Mouse (Mus musculus) left cerebral cortex, adult 9 months (tissue): Measurements from ENCODE around the gene 4930442H23Rik.
"Not testable (repeated sequence)": the region's sequence is repeated elsewhere in the genome, so short reads cannot be mapped to it uniquely, and the experiment has no call there.

Experiments used
- DNase-seq, 2 experiments: peaks; one replicate each; pipeline ENCODE4 v3.0.0; 2022; ENCODE audit warnings: low spot score in 2 of 2

The 4930442H23Rik gene

GRCm38 (mm10) chr10:81177958-81178712 lies 5.5 kb downstream of the 4930442H23Rik start:
- no peak for DNase-seq

- DNase-seq, result no peak
These were observed 6.1 kb downstream of the 4930442H23Rik start for GRCm38 (mm10) chr10:81177491-81177925.

GRCm38 (mm10) chr10:81176466-81177271 lies 7.0 kb downstream of the 4930442H23Rik start, which contains the start of gene Eef2:
Eef2 (plus strand) TSS chr10:81176631.
- peak; percentile 92 to 98 for DNase-seq

- DNase-seq, result no peak
These were observed 7.6 kb downstream of the 4930442H23Rik start for GRCm38 (mm10) chr10:81175936-81176465.

GRCm38 (mm10) chr10:81175345-81175701 lies 8.3 kb downstream of the 4930442H23Rik start:
- DNase-seq, result not testable (repeated sequence)

- DNase-seq, result peak in 1 of 2 experiments; percentile 92
These were observed 8.9 kb downstream of the 4930442H23Rik start for GRCm38 (mm10) chr10:81174617-81175344.

- DNase-seq, result peak in 1 of 2 experiments; percentile 82
These were observed 10.5 kb downstream of the 4930442H23Rik start for GRCm38 (mm10) chr10:81173132-81173531.

- DNase-seq, result not testable (repeated sequence)
These were observed 14.2 kb downstream of the 4930442H23Rik start for GRCm38 (mm10) chr10:81169411-81169900.

- peak in 1 of 2 experiments; percentile 77 for DNase-seq
These were observed 15.0 kb downstream of the 4930442H23Rik start for GRCm38 (mm10) chr10:81168521-81169244.

GRCm38 (mm10) chr10:81168087-81168431 lies 15.6 kb downstream of the 4930442H23Rik start:
- DNase-seq, result no peak

- DNase-seq, result peak; percentile 99 to 100
These were observed 16.2 kb downstream of the 4930442H23Rik start, which contains the start of gene Pias4 for GRCm38 (mm10) chr10:81167200-81168086. Pias4 (minus strand) TSS chr10:81167923.

- no peak for DNase-seq
These were observed 18.5 kb downstream of the 4930442H23Rik start for GRCm38 (mm10) chr10:81165118-81165517.

- DNase-seq, result no peak
These were observed 21.4 kb downstream of the 4930442H23Rik start for GRCm38 (mm10) chr10:81162318-81162652.

GRCm38 (mm10) chr10:81161602-81162317 lies 21.9 kb downstream of the 4930442H23Rik start:
- DNase-seq, result no peak

GRCm38 (mm10) chr10:81154736-81155135 lies 28.9 kb downstream of the 4930442H23Rik start:
- DNase-seq, result no peak

- DNase-seq, result no peak
These were observed 29.3 kb downstream of the 4930442H23Rik start for GRCm38 (mm10) chr10:81154313-81154712.

- no peak for DNase-seq
These were observed 31.0 kb downstream of the 4930442H23Rik start for GRCm38 (mm10) chr10:81152609-81153008.

- no peak for DNase-seq
These were observed 32.4 kb downstream of the 4930442H23Rik start for GRCm38 (mm10) chr10:81151261-81151660.

GRCm38 (mm10) chr10:81146296-81146695 lies 37.4 kb downstream of the 4930442H23Rik start:
- no peak for DNase-seq
